Mouse (Mus musculus): Measurements from ENCODE around the gene Gm7579. TPM values are rescaled to one million over a fixed set of nuclear protein-coding genes. Genes with fewer than 3 reads are reported as not detected.
"Not testable (repeated sequence)": the region's sequence is repeated elsewhere in the genome, so short reads cannot be mapped to it uniquely, and the experiment has no call there.

Gm7579 gene
- polyA plus RNA-seq, 1 experiment from 2014 or later: not detected

DNA sequence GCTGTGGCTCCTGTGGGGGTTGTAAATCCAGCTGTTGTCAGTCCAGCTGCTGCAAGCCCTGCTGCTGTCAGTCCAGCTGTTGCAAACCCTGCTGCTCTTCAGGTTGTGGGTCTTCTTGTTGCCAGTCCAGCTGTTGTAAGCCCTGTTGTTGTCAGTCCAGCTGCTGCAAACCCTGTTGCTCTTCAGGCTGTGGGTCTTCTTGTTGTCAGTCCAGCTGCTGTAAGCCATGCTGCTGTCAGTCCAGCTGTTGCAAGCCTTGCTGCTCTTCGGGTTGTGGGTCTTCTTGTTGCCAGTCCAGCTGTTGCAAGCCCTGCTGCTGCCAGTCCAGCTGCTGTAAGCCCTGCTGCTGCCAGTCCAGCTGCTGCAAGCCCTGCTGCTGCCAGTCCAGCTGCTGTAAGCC, 477 bp downstream of the Gm7579 start:
- not testable (repeated sequence) for H3K36me3 ChIP-seq; H3K4me2 ChIP-seq; H3K4me1 ChIP-seq (replicated peaks); ATAC-seq (ENCODE audit: insufficient number of reproducible peaks, insufficient read depth, low FRiP score, low TSS enrichment, low read depth); H3K9ac ChIP-seq (replicated peaks); H3K4me3 ChIP-seq (replicated peaks); H3K27me3 ChIP-seq; H3K9me3 ChIP-seq; H3K27ac ChIP-seq
- WGBS: 71% methylated on average over 1 of the region's 1 CpGs

DNA sequence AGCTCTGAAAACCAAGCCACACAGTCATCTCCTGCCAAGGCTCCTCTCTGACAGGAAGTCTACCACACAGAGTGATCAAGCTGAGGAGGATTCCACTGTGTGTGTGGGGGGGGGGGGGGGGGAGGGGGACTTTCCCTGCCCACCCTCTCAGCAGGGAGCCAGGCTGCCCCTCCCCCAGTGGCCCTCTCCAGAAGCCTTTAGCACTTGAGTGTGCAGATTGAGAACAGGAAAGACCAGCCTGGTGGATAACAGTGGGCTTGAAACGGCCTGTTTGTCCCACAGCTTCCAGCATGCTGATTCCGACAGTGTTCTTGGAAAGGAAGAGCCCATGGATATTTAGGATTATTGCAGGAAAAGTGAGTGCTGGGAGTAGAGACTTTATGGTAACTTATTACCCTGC, 12.9 kb downstream of the Gm7579 start:
- Histone ChIP-seq H3K9me3 (no peaks in the 10 kb centered on the region), H3K9ac (replicated peaks) (no peak overlapping the region), H3K27me3 (no peaks in the 10 kb centered on the region), H3K4me3 (replicated peaks) (no peak overlapping the region), H3K36me3 (no peaks in the 10 kb centered on the region), H3K4me2 (no peak overlapping the region), H3K4me1 (replicated peaks) (0 out of 2 replicates have a peak, but pooled peaks cover 8% of the 10 kb centered on the region), H3K27ac (no peak overlapping the region)
- 43% methylated on average over 2 of the region's 2 CpGs for WGBS
- no peak for ATAC-seq (ENCODE audit: insufficient number of reproducible peaks, insufficient read depth, low FRiP score, low TSS enrichment, low read depth)

DNA sequence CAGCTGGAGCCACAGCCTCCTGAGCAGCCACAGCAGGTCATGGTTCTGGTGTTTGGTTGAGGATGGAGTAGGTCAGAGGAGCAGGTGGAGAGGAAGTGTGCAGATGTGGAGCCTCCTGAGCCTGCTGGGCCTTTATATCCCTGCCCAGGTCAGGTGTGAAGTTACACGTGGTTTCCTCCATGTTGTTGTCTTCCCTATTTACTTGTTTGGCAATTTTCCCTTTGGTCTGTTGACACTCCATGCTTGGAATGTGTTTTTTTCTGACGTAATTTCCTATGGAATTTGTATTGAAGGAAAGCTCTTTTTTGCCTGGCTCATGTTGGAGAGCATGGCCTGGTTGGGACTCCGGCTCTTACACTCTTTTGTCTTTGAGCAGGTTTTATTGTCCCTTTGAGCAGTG, 18.2 kb downstream of the Gm7579 start, which contains the start of gene Krtap5-5:
Krtap5-5 (minus strand) TSS at position 101 of the 400 bp plus-strand sequence.
- not testable (repeated sequence) for ATAC-seq (ENCODE audit: insufficient number of reproducible peaks, insufficient read depth, low FRiP score, low TSS enrichment, low read depth); H3K27ac ChIP-seq; H3K36me3 ChIP-seq; H3K4me1 ChIP-seq (replicated peaks); H3K4me3 ChIP-seq (replicated peaks); H3K9me3 ChIP-seq; H3K9ac ChIP-seq (replicated peaks); H3K4me2 ChIP-seq; H3K27me3 ChIP-seq
- 49% methylated on average over 3 of the region's 3 CpGs for WGBS

DNA sequence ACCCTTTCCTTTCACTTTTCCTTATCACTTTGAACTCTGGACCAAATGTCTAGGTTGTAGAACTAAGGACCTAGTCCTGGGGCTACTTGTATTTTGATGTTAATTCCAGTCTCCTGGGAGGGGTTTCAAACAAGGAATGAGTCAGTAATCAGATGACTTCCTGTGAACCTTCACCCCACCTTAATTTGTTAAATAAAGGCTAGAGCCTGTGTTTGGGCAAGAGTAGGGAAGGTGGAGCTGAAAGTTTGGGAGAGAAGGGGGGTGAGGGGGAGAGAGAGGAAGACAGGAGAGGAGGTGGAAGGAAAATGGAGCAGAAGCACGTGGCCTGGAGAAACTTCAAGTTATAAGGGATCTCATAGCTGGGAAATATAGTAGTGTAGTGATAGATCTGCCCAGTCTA, 19.9 kb downstream of the Gm7579 start:
- 38% methylated on average over 1 of the region's 1 CpGs for WGBS
- 0 out of 2 replicates have a peak, but pooled peaks cover 7% of the 10 kb centered on the region for H3K4me1 ChIP-seq (replicated peaks)
- H3K4me2 ChIP-seq: no peak overlapping the region

DNA sequence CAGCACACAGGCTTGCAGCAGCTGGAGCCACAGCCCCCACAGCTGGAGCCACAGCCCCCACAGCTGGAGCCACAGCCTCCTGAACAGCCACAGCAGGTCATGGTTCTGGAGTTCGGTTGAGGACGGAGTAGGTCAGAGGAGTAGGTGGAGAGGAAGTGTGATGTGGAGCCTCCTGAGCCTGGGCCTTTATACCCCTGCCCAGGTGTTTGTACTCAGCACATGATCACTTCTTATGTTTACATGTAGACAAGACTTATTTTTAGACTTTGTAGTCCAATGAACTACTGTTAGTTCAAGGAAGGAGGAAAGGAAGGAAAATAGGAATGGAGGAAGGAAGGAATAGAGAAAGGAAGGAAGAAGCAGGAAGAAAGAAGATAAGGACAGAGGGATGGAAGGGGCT, 29.3 kb downstream of the Gm7579 start, which contains the start of gene Gm40460:
Gm40460 (minus strand) TSS at position 101 of the 400 bp plus-strand sequence.
- Histone ChIP-seq H3K4me1 (replicated peaks) (no peaks in the 10 kb centered on the region), H3K36me3 (no peaks in the 10 kb centered on the region), H3K27ac (no peak within 1 kb of the TSS), H3K4me2 (no peak within 1 kb of the TSS), H3K4me3 (replicated peaks) (no peak within 1 kb of the TSS), H3K9ac (replicated peaks) (no peak within 1 kb of the TSS), H3K9me3 (0 out of 2 replicates have a peak, but pooled peaks cover under 1% of the 10 kb centered on the region), H3K27me3 (no peaks in the 10 kb centered on the region)
- ATAC-seq (ENCODE audit: insufficient number of reproducible peaks, insufficient read depth, low FRiP score, low TSS enrichment, low read depth): no peak
- WGBS: 26% methylated on average over 2 of the region's 2 CpGs

More for the DNA sequence above, 19.9 kb downstream of the Gm7579 start:
- Histone ChIP-seq H3K36me3 (no peaks in the 10 kb centered on the region), H3K9me3 (0 out of 2 replicates have a peak, but pooled peaks cover 5% of the 10 kb centered on the region), H3K27me3 (no peaks in the 10 kb centered on the region), H3K27ac (no peak overlapping the region), H3K9ac (replicated peaks) (no peak overlapping the region), H3K4me3 (replicated peaks) (no peak overlapping the region)
- no peak for ATAC-seq (ENCODE audit: insufficient number of reproducible peaks, insufficient read depth, low FRiP score, low TSS enrichment, low read depth)

DNA sequence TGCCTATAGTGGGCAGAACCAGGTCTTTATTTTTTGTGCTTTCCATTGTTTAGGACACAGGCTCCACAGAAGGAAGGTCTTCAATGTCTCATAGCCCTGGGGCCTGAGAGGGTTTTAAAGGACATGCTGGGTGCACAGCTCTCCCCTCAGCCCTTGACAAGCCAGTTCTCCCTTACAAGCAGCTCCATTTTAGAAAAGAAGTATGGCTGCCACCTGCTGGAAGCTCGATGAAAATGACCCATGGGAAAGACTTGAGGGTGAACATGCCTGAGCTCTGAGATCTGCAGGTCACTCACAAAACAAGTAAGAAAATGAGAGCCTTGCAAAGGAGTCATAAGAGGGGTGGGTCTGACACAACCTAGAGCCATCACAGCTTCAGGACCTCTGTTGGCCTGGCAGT, 38.2 kb downstream of the Gm7579 start:
- no peak for ATAC-seq (ENCODE audit: insufficient number of reproducible peaks, insufficient read depth, low FRiP score, low TSS enrichment, low read depth)
- WGBS: 0% methylated on average over 1 of the region's 1 CpGs
- H3K27ac ChIP-seq: no peak overlapping the region

DNA sequence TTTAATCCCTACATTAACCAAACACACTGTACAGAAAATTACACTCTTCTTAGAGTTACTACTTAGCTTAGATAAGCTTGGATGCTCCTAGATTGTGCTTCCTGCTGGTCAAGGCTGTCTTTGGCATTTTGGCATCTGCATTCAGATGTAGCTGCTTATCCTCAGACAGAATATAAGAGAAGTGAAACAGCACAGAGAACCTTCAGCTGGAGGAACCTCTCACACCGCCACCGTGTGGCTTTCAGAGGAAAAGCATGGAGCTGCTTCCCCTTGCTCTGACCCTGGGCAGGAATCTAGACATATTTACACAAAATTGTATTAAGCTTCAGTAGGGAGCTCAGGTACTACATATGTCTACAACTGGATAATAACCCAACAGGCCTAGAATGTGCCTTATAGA, 43.9 kb downstream of the Gm7579 start:
- no peaks in the 10 kb centered on the region for H3K9me3 ChIP-seq
- H3K27me3 ChIP-seq: 0 out of 2 replicates have a peak, but pooled peaks cover 11% of the 10 kb centered on the region
- 0% methylated on average over 2 of the region's 2 CpGs for WGBS
- H3K4me2 ChIP-seq: no peak overlapping the region
- H3K4me3 ChIP-seq (replicated peaks): no peak overlapping the region
- H3K4me1 ChIP-seq (replicated peaks): no peaks in the 10 kb centered on the region
- no peaks in the 10 kb centered on the region for H3K36me3 ChIP-seq
- no peak for ATAC-seq (ENCODE audit: insufficient number of reproducible peaks, insufficient read depth, low FRiP score, low TSS enrichment, low read depth)
- H3K27ac ChIP-seq: no peak overlapping the region
- H3K9ac ChIP-seq (replicated peaks): no peak overlapping the region

More for the DNA sequence above, 38.2 kb downstream of the Gm7579 start:
- no peak overlapping the region for H3K4me3 ChIP-seq (replicated peaks)
- no peaks in the 10 kb centered on the region for H3K36me3 ChIP-seq
- 0 out of 2 replicates have a peak, but pooled peaks cover 4% of the 10 kb centered on the region for H3K27me3 ChIP-seq
- no peak overlapping the region for H3K9ac ChIP-seq (replicated peaks)
- H3K4me2 ChIP-seq: no peak overlapping the region
- no peaks in the 10 kb centered on the region for H3K4me1 ChIP-seq (replicated peaks)
- no peaks in the 10 kb centered on the region for H3K9me3 ChIP-seq

DNA sequence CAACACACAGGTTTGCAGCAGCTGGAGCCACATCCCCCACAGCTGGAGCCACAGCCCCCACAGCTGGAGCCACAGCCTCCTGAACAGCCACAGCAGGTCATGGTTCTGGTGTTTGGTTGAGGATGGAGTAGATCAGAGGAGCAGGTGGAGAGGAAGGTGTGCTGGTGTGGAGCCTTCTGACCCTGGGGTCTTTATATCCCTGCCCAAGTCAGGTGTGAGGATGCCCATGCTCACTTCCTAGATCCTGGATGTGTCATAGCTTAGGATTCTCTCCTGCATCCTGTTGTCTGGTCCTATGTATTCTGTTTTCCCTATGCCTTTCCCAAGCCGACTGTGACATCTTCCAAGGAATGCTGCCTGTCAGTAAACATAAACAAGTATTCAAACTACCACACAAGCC, 46.6 kb downstream of the Gm7579 start, which contains the start of gene Gm2431:
Gm2431 (minus strand) TSS at position 101 of the 400 bp plus-strand sequence.
- not testable (repeated sequence) for H3K4me2 ChIP-seq; ATAC-seq (ENCODE audit: insufficient number of reproducible peaks, insufficient read depth, low FRiP score, low TSS enrichment, low read depth)
- WGBS: 50% methylated on average over 1 of the region's 1 CpGs

More for the DNA sequence above, 46.6 kb downstream of the Gm7579 start, which contains the start of gene Gm2431:
- H3K27ac ChIP-seq; H3K9ac ChIP-seq (replicated peaks); H3K27me3 ChIP-seq; H3K36me3 ChIP-seq; H3K4me3 ChIP-seq (replicated peaks); H3K9me3 ChIP-seq; H3K4me1 ChIP-seq (replicated peaks): not testable (repeated sequence)

Other genes starting within 250 kb of the Gm7579 start
- gene Mob2, start 150.8 kb upstream of the Gm7579 start, polyA plus RNA-seq (2016; fragmentation: Nextera tagmentation; extraction: Ambion mirVana): 62.2 and 64.1 TPM in 2 replicates
- 0.88 and 1.0 TPM in 2 replicates for gene Dusp8, start 116.0 kb upstream of the Gm7579 start, polyA plus RNA-seq (2016; fragmentation: Nextera tagmentation; extraction: Ambion mirVana)
- gene Gm45618, start 91.1 kb upstream of the Gm7579 start, polyA plus RNA-seq (2016; fragmentation: Nextera tagmentation; extraction: Ambion mirVana): not detected in 2 replicates
- not detected in 2 replicates for gene Gm39115, start 75.8 kb upstream of the Gm7579 start, polyA plus RNA-seq (2016; fragmentation: Nextera tagmentation; extraction: Ambion mirVana)
- not detected in 2 replicates for gene Gm45337, start 67.3 kb upstream of the Gm7579 start, polyA plus RNA-seq (2016; fragmentation: Nextera tagmentation; extraction: Ambion mirVana)
- gene Gm29735, start 54.7 kb upstream of the Gm7579 start, polyA plus RNA-seq (2016; fragmentation: Nextera tagmentation; extraction: Ambion mirVana): not detected in 2 replicates
- gene Gm4553, start 46.1 kb upstream of the Gm7579 start, polyA plus RNA-seq (2016; fragmentation: Nextera tagmentation; extraction: Ambion mirVana): not detected in 2 replicates
- gene Krtap5-2, start 35.9 kb upstream of the Gm7579 start, polyA plus RNA-seq (2016; fragmentation: Nextera tagmentation; extraction: Ambion mirVana): not detected in 2 replicates
- gene Gm10153, start 21.5 kb upstream of the Gm7579 start, polyA plus RNA-seq (2016; fragmentation: Nextera tagmentation; extraction: Ambion mirVana): not detected in 2 replicates
- not detected in 2 replicates for gene Krtap5-3, start 10.5 kb upstream of the Gm7579 start, polyA plus RNA-seq (2016; fragmentation: Nextera tagmentation; extraction: Ambion mirVana)
- gene Krtap5-5, start 18.1 kb downstream of the Gm7579 start, polyA plus RNA-seq (2016; fragmentation: Nextera tagmentation; extraction: Ambion mirVana): not detected in 2 replicates
- not detected in 2 replicates for gene Gm40460, start 29.2 kb downstream of the Gm7579 start, polyA plus RNA-seq (2016; fragmentation: Nextera tagmentation; extraction: Ambion mirVana)
- gene Gm2431, start 46.5 kb downstream of the Gm7579 start, polyA plus RNA-seq (2016; fragmentation: Nextera tagmentation; extraction: Ambion mirVana): not detected in 2 replicates
- gene Gm4559, start 62.5 kb downstream of the Gm7579 start, polyA plus RNA-seq (2016; fragmentation: Nextera tagmentation; extraction: Ambion mirVana): not detected in 2 replicates
- not detected in 2 replicates for gene Krtap5-1, start 85.3 kb downstream of the Gm7579 start, polyA plus RNA-seq (2016; fragmentation: Nextera tagmentation; extraction: Ambion mirVana)
- not detected in 2 replicates for gene Krtap5-4, start 91.7 kb downstream of the Gm7579 start, polyA plus RNA-seq (2016; fragmentation: Nextera tagmentation; extraction: Ambion mirVana)
- gene Ifitm10, start 161.9 kb downstream of the Gm7579 start, polyA plus RNA-seq (2016; fragmentation: Nextera tagmentation; extraction: Ambion mirVana): 0.27 and 0.33 TPM in 2 replicates
- 0.63 and 3.4 TPM in 2 replicates for gene Gm49369, start 170.8 kb downstream of the Gm7579 start, polyA plus RNA-seq (2016; fragmentation: Nextera tagmentation; extraction: Ambion mirVana)
- gene Ctsd, start 176.2 kb downstream of the Gm7579 start, polyA plus RNA-seq (2016; fragmentation: Nextera tagmentation; extraction: Ambion mirVana): 135 and 145 TPM in 2 replicates
- gene Syt8, start 223.0 kb downstream of the Gm7579 start, polyA plus RNA-seq (2016; fragmentation: Nextera tagmentation; extraction: Ambion mirVana): 0.60 TPM in 1 of 2 replicates, not detected in the other
- 14.4 and 15.3 TPM in 2 replicates for gene Tnni2, start 229.9 kb downstream of the Gm7579 start, polyA plus RNA-seq (2016; fragmentation: Nextera tagmentation; extraction: Ambion mirVana)
- gene Lsp1, start 248.9 kb downstream of the Gm7579 start, polyA plus RNA-seq (2016; fragmentation: Nextera tagmentation; extraction: Ambion mirVana): 30.2 and 30.3 TPM in 2 replicates

Measured in limb, embryonic 12.5 days (tissue).